ENCODE assay signal across 8 mouse cellular contexts in the genomic region with DNA sequence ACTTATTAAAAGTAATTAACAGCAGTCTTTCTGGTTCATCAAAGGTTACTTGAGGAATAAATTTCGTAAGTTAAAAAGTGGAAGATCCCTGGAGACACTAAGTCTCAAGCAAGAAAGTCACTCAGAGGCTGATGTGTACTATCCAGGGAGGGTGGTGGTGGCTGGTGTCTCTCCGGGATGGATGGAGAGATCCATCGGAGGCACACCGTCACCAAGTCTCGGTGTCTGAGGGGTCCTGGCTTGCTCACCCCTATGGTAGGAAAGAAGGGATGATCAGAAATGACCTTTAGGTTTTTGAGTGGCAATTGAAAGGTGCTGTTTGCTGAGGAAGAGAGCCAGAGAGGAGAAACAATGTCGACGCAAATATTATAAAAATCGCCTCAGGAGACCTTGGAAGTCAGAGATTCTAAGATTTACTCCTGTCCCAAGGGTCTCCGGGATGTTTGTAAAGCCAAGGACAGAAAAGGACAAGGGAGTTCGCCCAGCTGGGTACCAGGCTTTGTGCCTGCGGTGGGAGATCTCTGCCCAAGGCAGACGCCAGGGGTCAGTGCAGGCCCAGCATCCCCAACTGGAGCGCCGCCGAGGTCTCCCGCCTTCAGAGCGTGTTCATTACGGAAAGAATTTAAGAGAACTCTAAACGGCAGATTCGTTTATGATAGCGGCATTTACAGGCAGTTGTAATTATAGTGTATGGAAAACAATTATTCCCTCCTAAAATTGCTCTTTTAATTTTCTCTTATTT.
DNase-seq lines count a peak whose midpoint lies in the region; ATAC-seq and TF ChIP-seq lines count a peak whose summit lies in the region.

No protein-coding gene starts in this region.

- H3K9me3 ChIP-seq in ES-E14 (ENCODE audit: control insufficient read depth, insufficient read depth, low read depth, low read length) = no peaks in the 10 kb centered on the region
- H3K9me3 ChIP-seq in forebrain, embryonic 16.5 days (ENCODE audit: control insufficient read depth, low read length) = no peaks in the 10 kb centered on the region
- no peaks in the 10 kb centered on the region for H3K9me3 ChIP-seq in neural tube, embryonic 14.5 days (ENCODE audit: control insufficient read depth, low read length)

- in situ Hi-C loops in ES-E14 (cut with MboI; ENCODE audit: low sequenced_read_pairs in 2 of 2, unreplicated experiment in 2 of 2) = no loop called here

- H3K4me3 ChIP-seq in ES-E14 (ENCODE audit: insufficient read depth in 1 of 2, low read depth in 1 of 2, low read length in 2 of 2, poor library complexity in 1 of 2, severe bottlenecking in 1 of 2) = peak overlapping the region; percentile 48 to 60; a peak in 3 of 4 replicates
- H3K4me3 ChIP-seq in cerebellum, adult 2 months (replicated peaks; ENCODE audit: insufficient read depth, low read depth, low read length) = peak overlapping the region; percentile 73
- peak overlapping the region; percentile 50 for H3K4me3 ChIP-seq in forebrain, embryonic 16.5 days (replicated peaks; ENCODE audit: low read length)
- H3K4me3 ChIP-seq in neural tube, embryonic 14.5 days (ENCODE audit: low read depth, low read length) = peak overlapping the region; percentile 34
- no peak overlapping the region for H3K4me3 ChIP-seq in testis, adult 2 months (ENCODE audit: control insufficient read depth, low read depth, low read length)

- intact Hi-C loops in heart, postnatal 25 days (cut with DNase I) = loop anchor here (1.0 to 10.0 kb wide), 6 partner anchors 36 to 348 kb away; no protein-coding TSS in a partner anchor

- ATAC-seq in forebrain, embryonic 16.5 days = peak; percentile 90
- peak; percentile 93 for ATAC-seq in neural tube, embryonic 14.5 days (ENCODE audit: low read depth)

- WGBS in cerebellum, adult 2 months = 12% methylated on average over 21 of the region's 21 CpGs
- WGBS in forebrain, embryonic 16.5 days = 10% methylated on average over 21 of the region's 21 CpGs
- 13% methylated on average over 21 of the region's 21 CpGs for WGBS in neural tube, embryonic 14.5 days

- no peaks in the 10 kb centered on the region for H3K36me3 ChIP-seq in ES-E14 (ENCODE audit: control insufficient read depth, insufficient read depth, low read length, poor library complexity, severe bottlenecking)
- H3K36me3 ChIP-seq in forebrain, embryonic 16.5 days (ENCODE audit: control insufficient read depth, insufficient read depth) = no peaks in the 10 kb centered on the region
- H3K36me3 ChIP-seq in neural tube, embryonic 14.5 days (ENCODE audit: control insufficient read depth, insufficient read depth, low read length) = no peaks in the 10 kb centered on the region
- no peaks in the 10 kb centered on the region for H3K36me3 ChIP-seq in testis, adult 2 months (ENCODE audit: control insufficient read depth, insufficient read depth, low read length)

- peaks cover 0 to 3% of the 10 kb centered on the region in 2 experiments; a peak in 1 of 4 replicates for H3K4me1 ChIP-seq in ES-E14 (ENCODE audit: control insufficient read depth in 2 of 2, insufficient read depth in 2 of 2, low read length in 2 of 2, poor library complexity in 1 of 2)
- no peaks in the 10 kb centered on the region for H3K4me1 ChIP-seq in cerebellum, adult 2 months (ENCODE audit: control insufficient read depth, insufficient read depth, low read length)
- peaks cover 9% of the 10 kb centered on the region; the same call in 1 of the 2 replicates for H3K4me1 ChIP-seq in forebrain, embryonic 16.5 days (replicated peaks; ENCODE audit: control insufficient read depth, insufficient read depth, low read length)
- no peaks in the 10 kb centered on the region for H3K4me1 ChIP-seq in neural tube, embryonic 14.5 days (ENCODE audit: control insufficient read depth, insufficient read depth, low read length)
- peaks cover 7% of the 10 kb centered on the region for H3K4me1 ChIP-seq in testis, adult 2 months (ENCODE audit: control insufficient read depth, insufficient read depth, low read length)

- no peak overlapping the region for H3K9ac ChIP-seq in ES-E14 (ENCODE audit: insufficient read depth, low read depth, low read length, poor library complexity, severe bottlenecking)
- peak overlapping the region; percentile 59 for H3K9ac ChIP-seq in forebrain, embryonic 16.5 days (replicated peaks; ENCODE audit: low read depth, low read length)
- H3K9ac ChIP-seq in neural tube, embryonic 14.5 days (replicated peaks; ENCODE audit: low read depth, low read length) = 0 out of 2 replicates have a peak overlapping the region, but pooled peaks have one; percentile 39

- TF ChIP-seq POLR2A in cerebellum, adult 2 months (IDR thresholded peaks at IDR 0.05; ENCODE audit: borderline replicate concordance, insufficient read depth, low read length) = no peak
- TF ChIP-seq POLR2A in testis, adult 2 months (IDR thresholded peaks at IDR 0.05; ENCODE audit: control insufficient read depth, low read depth, low read length) = no peak

- TF ChIP-seq CTCF in cerebellum, adult 2 months (IDR thresholded peaks at IDR 0.05; ENCODE audit: borderline replicate concordance, insufficient read depth, low read depth, low read length) = peak; percentile 69
- TF ChIP-seq CTCF in testis, adult 2 months (IDR thresholded peaks at IDR 0.05; ENCODE audit: control insufficient read depth, insufficient read depth, insufficient replicate concordance, low read depth, low read length) = peak; percentile 52; the same call in 1 of the 2 replicates

- H3K27me3 ChIP-seq in cerebellum, adult 2 months (ENCODE audit: control insufficient read depth, insufficient read depth, low read length) = no peaks in the 10 kb centered on the region
- H3K27me3 ChIP-seq in forebrain, embryonic 16.5 days (replicated peaks; ENCODE audit: control insufficient read depth, insufficient read depth, low read length) = no peaks in the 10 kb centered on the region
- H3K27me3 ChIP-seq in neural tube, embryonic 14.5 days (ENCODE audit: control insufficient read depth, insufficient read depth, low read length) = no peaks in the 10 kb centered on the region
- H3K27me3 ChIP-seq in testis, adult 2 months (ENCODE audit: control insufficient read depth, insufficient read depth, low read length) = no peaks in the 10 kb centered on the region

- H3K4me2 ChIP-seq in forebrain, embryonic 16.5 days (ENCODE audit: low read length) = peak overlapping the region; percentile 91
- peak overlapping the region; percentile 74 for H3K4me2 ChIP-seq in neural tube, embryonic 14.5 days (ENCODE audit: low read depth, low read length)

- peak; percentile 56 for DNase-seq in ES-E14 (ENCODE audit: low read depth, low spot score)
- DNase-seq in cerebellum, adult 2 months = peak; percentile 67 to 74
- peak; percentile 57 for DNase-seq in heart, postnatal 25 days (ENCODE audit: low spot score)
- DNase-seq in layer of hippocampus, adult 11-12 months (ENCODE audit: low spot score) = peak; percentile 79
- DNase-seq in lung, adult 18-20 months = peak; percentile 65 to 66

- H3K27ac ChIP-seq in ES-E14 (ENCODE audit: insufficient read depth, low read depth, low read length, poor library complexity, severe bottlenecking) = no peak overlapping the region
- no peak overlapping the region for H3K27ac ChIP-seq in cerebellum, adult 2 months (ENCODE audit: insufficient read depth, low read length)
- H3K27ac ChIP-seq in forebrain, embryonic 16.5 days (ENCODE audit: low read length) = peak overlapping the region; percentile 33; the same call in 1 of the 2 replicates
- H3K27ac ChIP-seq in neural tube, embryonic 14.5 days (ENCODE audit: low read depth, low read length) = no peak overlapping the region
- no peak overlapping the region for H3K27ac ChIP-seq in testis, adult 2 months (ENCODE audit: control insufficient read depth, insufficient read depth, low read depth, low read length)

TF ChIP-seq in ES-E14, 5 proteins besides CTCF, POLR2A, EP300 and RAD21:
- TF ChIP-seq ZC3H11A (IDR thresholded peaks at IDR 0.05; ENCODE audit: borderline replicate concordance, low read depth, low read length) (peak; percentile 92), MAFK (IDR thresholded peaks at IDR 0.05; ENCODE audit: insufficient read depth, low read depth, low read length) (no peak), CHD2 (IDR thresholded peaks at IDR 0.05; ENCODE audit: low read depth, low read length) (no peak), ZNF384 (IDR thresholded peaks at IDR 0.05; ENCODE audit: low read depth, low read length) (no peak), HCFC1 (IDR thresholded peaks at IDR 0.05; ENCODE audit: borderline replicate concordance, insufficient read depth, low read length) (no peak)
